Mouse (Mus musculus): ENCODE data around the gene Slc26a10. TPM values are rescaled to one million over a fixed set of nuclear protein-coding genes. Genes with fewer than 3 reads are reported as not detected.

Gene Slc26a10
- polyA plus RNA-seq, 1 experiment from 2014 or later, result 0.36 TPM

GRCm38 (mm10) chr10:127182624-127183023 lies 2.2 kb upstream of the Slc26a10 start:
- H3K36me3 ChIP-seq (ENCODE audit: control insufficient read depth, insufficient read depth, low read length), result peaks cover 5% of the 10 kb centered on the region; the same call in 1 of the 2 replicates
- DNase-seq (ENCODE audit: low spot score) (no peak), ATAC-seq (ENCODE audit: insufficient read depth, low FRiP score, low TSS enrichment) (no peak)
- H3K9ac ChIP-seq (ENCODE audit: low read length), result no peak overlapping the region
- no peaks in the 10 kb centered on the region for H3K9me3 ChIP-seq (ENCODE audit: control insufficient read depth, low read length)
- no peak overlapping the region for H3K4me3 ChIP-seq (ENCODE audit: low read depth, low read length)
- no peak overlapping the region for H3K27ac ChIP-seq (ENCODE audit: low read depth, low read length)
- H3K4me1 ChIP-seq (ENCODE audit: control insufficient read depth, insufficient read depth, low read length), result peaks cover 11% of the 10 kb centered on the region
- peaks cover 35% of the 10 kb centered on the region for H3K27me3 ChIP-seq (ENCODE audit: control insufficient read depth, insufficient read depth, low read length)
- 95% methylated on average over 4 of the region's 4 CpGs for WGBS
- no peak overlapping the region for H3K4me2 ChIP-seq (ENCODE audit: low read depth)

- H3K9me3 ChIP-seq (ENCODE audit: control insufficient read depth, low read length), result no peaks in the 10 kb centered on the region
- H3K27me3 ChIP-seq (ENCODE audit: control insufficient read depth, insufficient read depth, low read length), result peaks cover 40% of the 10 kb centered on the region
- peaks cover 11% of the 10 kb centered on the region; the same call in 1 of the 2 replicates for H3K4me1 ChIP-seq (ENCODE audit: control insufficient read depth, insufficient read depth, low read length)
- no peak overlapping the region for H3K4me2 ChIP-seq (ENCODE audit: low read depth)
- H3K9ac ChIP-seq (ENCODE audit: low read length), result no peak overlapping the region
- DNase-seq (ENCODE audit: low spot score) (no peak), ATAC-seq (ENCODE audit: insufficient read depth, low FRiP score, low TSS enrichment) (no peak)
- H3K4me3 ChIP-seq (ENCODE audit: low read depth, low read length), result no peak overlapping the region
- WGBS, result 74% methylated on average over 6 of the region's 6 CpGs
- H3K36me3 ChIP-seq (ENCODE audit: control insufficient read depth, insufficient read depth, low read length), result peaks cover 2% of the 10 kb centered on the region; the same call in 1 of the 2 replicates
- no peak overlapping the region for H3K27ac ChIP-seq (ENCODE audit: low read depth, low read length)
Observed at GRCm38 (mm10) chr10:127181566-127181965, 1.1 kb upstream of the Slc26a10 start.

DNA sequence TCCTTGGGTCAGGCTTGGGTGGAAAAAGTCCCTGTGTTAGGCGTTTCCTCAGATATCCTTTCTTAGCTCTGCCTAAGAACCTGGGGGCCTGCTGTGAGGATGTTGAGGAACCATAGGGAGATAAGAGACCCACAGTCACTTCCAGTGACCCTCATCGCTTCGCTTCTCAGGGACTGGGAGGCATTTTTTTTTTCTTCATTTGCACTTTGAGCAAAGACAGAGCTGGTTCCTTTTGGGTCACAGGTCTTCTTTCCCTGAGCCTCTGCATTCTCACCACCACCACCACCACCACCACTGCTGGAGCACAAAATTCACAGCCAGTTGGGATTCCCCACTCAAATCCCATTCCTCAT lies 226 bp upstream of the Slc26a10 start:
- WGBS, result 9% methylated on average over 3 of the region's 3 CpGs
- Histone ChIP-seq H3K4me3 (ENCODE audit: low read depth, low read length) (no peak overlapping the region), H3K27me3 (ENCODE audit: control insufficient read depth, insufficient read depth, low read length) (peaks cover 40% of the 10 kb centered on the region)

DNA sequence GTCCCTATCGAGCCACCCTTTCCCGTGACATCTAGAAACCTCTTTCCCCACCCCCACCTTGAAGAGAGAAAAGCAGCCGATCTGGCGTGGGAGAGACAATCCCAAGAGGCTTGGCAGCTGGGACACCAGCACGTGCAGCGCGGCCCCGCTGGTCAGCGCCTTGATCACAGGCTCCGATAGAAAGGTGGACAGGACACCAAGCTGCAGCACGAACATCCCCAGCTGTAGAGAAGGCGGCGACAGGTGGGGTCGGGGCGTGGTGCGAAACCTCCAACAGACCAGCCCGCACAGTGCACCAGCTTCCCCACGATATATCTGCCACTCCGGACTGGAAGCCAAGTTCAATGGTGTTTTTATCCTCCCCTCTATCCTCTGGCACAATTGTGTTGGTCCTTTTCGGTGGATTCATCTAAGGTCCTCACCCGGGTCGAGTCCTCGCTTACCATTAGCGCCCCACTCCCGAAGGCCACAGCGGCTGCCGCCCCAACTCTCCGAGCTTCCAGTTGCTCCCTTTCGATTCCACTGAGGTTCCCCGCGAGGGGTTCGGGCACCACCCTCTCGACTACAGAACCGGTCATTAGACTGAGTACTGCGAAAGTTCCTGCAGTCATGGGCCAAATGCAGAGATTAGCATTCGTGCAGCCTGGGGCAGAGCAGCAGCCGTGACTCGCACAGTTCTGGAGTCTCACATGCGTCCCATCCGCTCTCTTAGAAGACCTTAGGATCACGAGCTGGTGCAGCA lies 2.0 kb downstream of the Slc26a10 start:
- Histone ChIP-seq H3K4me1 (ENCODE audit: control insufficient read depth, insufficient read depth, low read length) (peaks cover 11% of the 10 kb centered on the region; the same call in 1 of the 2 replicates), H3K4me3 (ENCODE audit: low read depth, low read length) (peak overlapping the region; percentile 24), H3K27me3 (ENCODE audit: control insufficient read depth, insufficient read depth, low read length) (peaks cover 40% of the 10 kb centered on the region), H3K9ac (ENCODE audit: low read length) (no peak overlapping the region), H3K36me3 (ENCODE audit: control insufficient read depth, insufficient read depth, low read length) (no peaks in the 10 kb centered on the region), H3K9me3 (ENCODE audit: control insufficient read depth, low read length) (no peaks in the 10 kb centered on the region), H3K4me2 (ENCODE audit: low read depth) (peak overlapping the region; percentile 27), H3K27ac (ENCODE audit: low read depth, low read length) (no peak overlapping the region)
- 4% methylated on average over 41 of the region's 41 CpGs for WGBS
- ATAC-seq (ENCODE audit: insufficient read depth, low FRiP score, low TSS enrichment) (no peak), DNase-seq (ENCODE audit: low spot score) (no peak)

More for the DNA sequence above, 226 bp upstream of the Slc26a10 start:
- Histone ChIP-seq H3K4me2 (ENCODE audit: low read depth) (no peak overlapping the region), H3K36me3 (ENCODE audit: control insufficient read depth, insufficient read depth, low read length) (no peaks in the 10 kb centered on the region; the same call in 1 of the 2 replicates), H3K9me3 (ENCODE audit: control insufficient read depth, low read length) (no peaks in the 10 kb centered on the region), H3K27ac (ENCODE audit: low read depth, low read length) (no peak overlapping the region), H3K9ac (ENCODE audit: low read length) (no peak overlapping the region), H3K4me1 (ENCODE audit: control insufficient read depth, insufficient read depth, low read length) (peaks cover 11% of the 10 kb centered on the region; the same call in 1 of the 2 replicates)
- ATAC-seq (ENCODE audit: insufficient read depth, low FRiP score, low TSS enrichment) (no peak), DNase-seq (ENCODE audit: low spot score) (no peak)

- peak; percentile 51 for ATAC-seq (ENCODE audit: insufficient read depth, low FRiP score, low TSS enrichment)
- no peak overlapping the region for H3K9ac ChIP-seq (ENCODE audit: low read length)
- peak overlapping the region; percentile 24; the same call in 1 of the 2 replicates for H3K4me3 ChIP-seq (ENCODE audit: low read depth, low read length)
- H3K4me2 ChIP-seq (ENCODE audit: low read depth), result peak overlapping the region; percentile 27
- H3K27me3 ChIP-seq (ENCODE audit: control insufficient read depth, insufficient read depth, low read length), result peaks cover 40% of the 10 kb centered on the region
- 2% methylated on average over 23 of the region's 23 CpGs for WGBS
- H3K9me3 ChIP-seq (ENCODE audit: control insufficient read depth, low read length), result no peaks in the 10 kb centered on the region
- H3K36me3 ChIP-seq (ENCODE audit: control insufficient read depth, insufficient read depth, low read length), result no peaks in the 10 kb centered on the region
- peaks cover 11% of the 10 kb centered on the region; the same call in 1 of the 2 replicates for H3K4me1 ChIP-seq (ENCODE audit: control insufficient read depth, insufficient read depth, low read length)
- H3K27ac ChIP-seq (ENCODE audit: low read depth, low read length), result no peak overlapping the region
- DNase-seq (ENCODE audit: low spot score), result peak; percentile 89
Observed at GRCm38 (mm10) chr10:127177719-127178118, 2.7 kb downstream of the Slc26a10 start.

- H3K36me3 ChIP-seq (ENCODE audit: control insufficient read depth, insufficient read depth, low read length), result no peaks in the 10 kb centered on the region
- WGBS, result 26% methylated on average over 9 of the region's 9 CpGs
- peaks cover 11% of the 10 kb centered on the region; the same call in 1 of the 2 replicates for H3K4me1 ChIP-seq (ENCODE audit: control insufficient read depth, insufficient read depth, low read length)
- no peaks in the 10 kb centered on the region for H3K9me3 ChIP-seq (ENCODE audit: control insufficient read depth, low read length)
- no peak overlapping the region for H3K9ac ChIP-seq (ENCODE audit: low read length)
- ATAC-seq (ENCODE audit: insufficient read depth, low FRiP score, low TSS enrichment) (no peak), DNase-seq (ENCODE audit: low spot score) (no peak)
- H3K27me3 ChIP-seq (ENCODE audit: control insufficient read depth, insufficient read depth, low read length), result peaks cover 40% of the 10 kb centered on the region
- no peak overlapping the region for H3K27ac ChIP-seq (ENCODE audit: low read depth, low read length)
- no peak overlapping the region for H3K4me2 ChIP-seq (ENCODE audit: low read depth)
- H3K4me3 ChIP-seq (ENCODE audit: low read depth, low read length), result no peak overlapping the region
Observed at GRCm38 (mm10) chr10:127177235-127177634, 3.2 kb downstream of the Slc26a10 start.

GRCm38 (mm10) chr10:127176756-127177155 lies 3.7 kb downstream of the Slc26a10 start:
- 5% methylated on average over 7 of the region's 7 CpGs for WGBS
- H3K4me3 ChIP-seq (ENCODE audit: low read depth, low read length), result no peak overlapping the region
- H3K36me3 ChIP-seq (ENCODE audit: control insufficient read depth, insufficient read depth, low read length), result no peaks in the 10 kb centered on the region
- H3K9ac ChIP-seq (ENCODE audit: low read length), result no peak overlapping the region
- H3K9me3 ChIP-seq (ENCODE audit: control insufficient read depth, low read length), result no peaks in the 10 kb centered on the region
- no peak overlapping the region for H3K4me2 ChIP-seq (ENCODE audit: low read depth)
- peaks cover 11% of the 10 kb centered on the region; the same call in 1 of the 2 replicates for H3K4me1 ChIP-seq (ENCODE audit: control insufficient read depth, insufficient read depth, low read length)
- no peak for ATAC-seq (ENCODE audit: insufficient read depth, low FRiP score, low TSS enrichment)
- DNase-seq (ENCODE audit: low spot score), result no peak
- no peak overlapping the region for H3K27ac ChIP-seq (ENCODE audit: low read depth, low read length)
- peaks cover 41% of the 10 kb centered on the region for H3K27me3 ChIP-seq (ENCODE audit: control insufficient read depth, insufficient read depth, low read length)

DNA sequence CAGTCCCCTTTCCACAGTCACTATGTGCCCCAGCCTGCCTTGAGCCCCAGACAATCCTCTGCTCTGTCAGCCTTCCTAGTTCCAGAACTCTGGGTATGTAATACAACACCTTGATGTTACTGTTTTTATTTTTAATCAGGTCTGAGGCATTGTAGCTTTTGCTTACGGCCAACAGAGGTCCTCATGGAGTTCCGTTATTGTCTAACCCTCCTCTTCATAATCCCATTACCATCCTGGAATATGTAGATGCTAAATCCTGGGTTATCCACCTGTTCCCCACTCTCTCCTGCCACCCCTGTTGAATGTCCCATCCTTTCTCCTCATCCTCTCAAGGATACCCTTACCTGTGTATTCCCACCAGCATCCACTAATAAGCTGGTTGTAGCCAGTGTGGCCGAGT lies 4.2 kb downstream of the Slc26a10 start:
- peaks cover 11% of the 10 kb centered on the region; the same call in 1 of the 2 replicates for H3K4me1 ChIP-seq (ENCODE audit: control insufficient read depth, insufficient read depth, low read length)
- no peak for DNase-seq (ENCODE audit: low spot score)
- no peak for ATAC-seq (ENCODE audit: insufficient read depth, low FRiP score, low TSS enrichment)
- H3K9ac ChIP-seq (ENCODE audit: low read length), result no peak overlapping the region
- H3K36me3 ChIP-seq (ENCODE audit: control insufficient read depth, insufficient read depth, low read length), result no peaks in the 10 kb centered on the region
- H3K4me2 ChIP-seq (ENCODE audit: low read depth), result no peak overlapping the region
- no peaks in the 10 kb centered on the region for H3K9me3 ChIP-seq (ENCODE audit: control insufficient read depth, low read length)
- no peak overlapping the region for H3K27ac ChIP-seq (ENCODE audit: low read depth, low read length)
- WGBS, result 43% methylated on average over 3 of the region's 3 CpGs
- peaks cover 43% of the 10 kb centered on the region for H3K27me3 ChIP-seq (ENCODE audit: control insufficient read depth, insufficient read depth, low read length)
- H3K4me3 ChIP-seq (ENCODE audit: low read depth, low read length), result no peak overlapping the region

- WGBS, result 94% methylated on average over 7 of the region's 7 CpGs
- H3K9ac ChIP-seq (ENCODE audit: low read length), result no peak overlapping the region
- H3K4me2 ChIP-seq (ENCODE audit: low read depth), result no peak overlapping the region
- H3K9me3 ChIP-seq (ENCODE audit: control insufficient read depth, low read length), result no peaks in the 10 kb centered on the region
- H3K27me3 ChIP-seq (ENCODE audit: control insufficient read depth, insufficient read depth, low read length), result peaks cover 43% of the 10 kb centered on the region
- peaks cover 9% of the 10 kb centered on the region for H3K4me1 ChIP-seq (ENCODE audit: control insufficient read depth, insufficient read depth, low read length)
- ATAC-seq (ENCODE audit: insufficient read depth, low FRiP score, low TSS enrichment), result no peak
- no peak overlapping the region for H3K4me3 ChIP-seq (ENCODE audit: low read depth, low read length)
- H3K36me3 ChIP-seq (ENCODE audit: control insufficient read depth, insufficient read depth, low read length), result no peaks in the 10 kb centered on the region
- H3K27ac ChIP-seq (ENCODE audit: low read depth, low read length), result no peak overlapping the region
- DNase-seq (ENCODE audit: low spot score), result no peak
Observed at GRCm38 (mm10) chr10:127174170-127174569, 6.3 kb downstream of the Slc26a10 start.

Measured in neural tube, embryonic 11.5 days (tissue).